Mouse (Mus musculus) ES-Bruce4 (cell line): ENCODE data around the gene Aqr. TPM values are rescaled to one million over a fixed set of nuclear protein-coding genes. Genes with fewer than 3 reads are reported as not detected.

ENCODE experiments used
- H3K27ac ChIP-seq: 2 replicates; pipeline ENCODE4 v1.5.1; 2012; ENCODE audit warnings: low read length, inconsistent platforms; ENCODE audit not compliant: insufficient read depth
- H3K27me3 ChIP-seq: 2 replicates; pipeline ENCODE4 v1.6.1; 2012; ENCODE audit warnings: mild to moderate bottlenecking, low read length, inconsistent platforms; ENCODE audit not compliant: control insufficient read depth, poor library complexity, insufficient read depth, severe bottlenecking
- H3K36me3 ChIP-seq: 2 replicates; pipeline ENCODE4 v1.6.1; 2012; ENCODE audit warnings: inconsistent platforms, mild to moderate bottlenecking, low read length, moderate library complexity; ENCODE audit not compliant: control insufficient read depth, poor library complexity, insufficient read depth, severe bottlenecking
- H3K4me1 ChIP-seq: one replicate; pipeline ENCODE4 v1.8.1; 2011; ENCODE audit warnings: low read length; ENCODE audit not compliant: control insufficient read depth, insufficient read depth
- H3K4me3 ChIP-seq: 2 replicates; pipeline ENCODE4 v1.5.1; 2011; ENCODE audit warnings: low read depth, mild to moderate bottlenecking, low read length
- H3K9ac ChIP-seq: 2 replicates; pipeline ENCODE4 v1.6.1; 2012; ENCODE audit warnings: low read depth, mild to moderate bottlenecking, inconsistent platforms; ENCODE audit not compliant: poor library complexity, severe bottlenecking
- H3K9me3 ChIP-seq: replicated peaks from 2 replicates; pipeline ENCODE4 v1.6.1; 2012; ENCODE audit warnings: mild to moderate bottlenecking, low read length, inconsistent platforms; ENCODE audit not compliant: control insufficient read depth, poor library complexity, insufficient read depth, severe bottlenecking
- CTCF ChIP-seq: IDR thresholded peaks from one replicate; pipeline ENCODE4 v1.8.1; 2011; ENCODE audit warnings: low read depth, low read length
- EP300 ChIP-seq: IDR thresholded peaks from 2 replicates; pipeline ENCODE4 v1.6.1; 2011; ENCODE audit warnings: low read depth, low read length; ENCODE audit not compliant: insufficient read depth
- POLR2A ChIP-seq: IDR thresholded peaks from one replicate; pipeline ENCODE4 v1.8.1; 2011; ENCODE audit warnings: low read length; ENCODE audit not compliant: insufficient read depth
- polyA plus RNA-seq: library from polyadenylated mRNA; stranded (reverse); fragments of >200 nt; gene quantifications from 2 replicates; pipeline ENCODE4 v1.2.4, GENCODE M21; 2011; ENCODE audit warnings: low read depth; ENCODE audit not compliant: missing spikeins, insufficient read depth, insufficient read length

Gene Aqr
- polyA plus RNA-seq, 1 experiment, result 108 TPM

- Histone ChIP-seq H3K9ac (no peak overlapping the region), H3K36me3 (peaks cover 30% of the 10 kb centered on the region)
Observed at GRCm38 (mm10) chr2:114099109-114099508, 87.7 kb downstream of the Aqr start.

GRCm38 (mm10) chr2:114097627-114098026, 89.2 kb downstream of the Aqr start:
- H3K27ac ChIP-seq, result no peak overlapping the region
- no peaks in the 10 kb centered on the region for H3K27me3 ChIP-seq
- peaks cover 21% of the 10 kb centered on the region for H3K36me3 ChIP-seq
- no peak overlapping the region for H3K9ac ChIP-seq
- no peaks in the 10 kb centered on the region for H3K9me3 ChIP-seq
- TF ChIP-seq POLR2A, result no peak
- TF ChIP-seq EP300, result no peak
- no peak for TF ChIP-seq CTCF
- H3K4me1 ChIP-seq, result no peaks in the 10 kb centered on the region
- no peak overlapping the region for H3K4me3 ChIP-seq

More at GRCm38 (mm10) chr2:114099109-114099508, 87.7 kb downstream of the Aqr start:
- TF ChIP-seq POLR2A, result no peak
- no peak for TF ChIP-seq EP300
- TF ChIP-seq CTCF, result no peak
- Histone ChIP-seq H3K9me3 (no peaks in the 10 kb centered on the region), H3K4me3 (no peak overlapping the region), H3K27ac (no peak overlapping the region), H3K27me3 (no peaks in the 10 kb centered on the region), H3K4me1 (no peaks in the 10 kb centered on the region)

GRCm38 (mm10) chr2:114096570-114096969, 90.3 kb downstream of the Aqr start:
- Histone ChIP-seq H3K27me3 (no peaks in the 10 kb centered on the region), H3K4me3 (no peak overlapping the region), H3K36me3 (peaks cover 12% of the 10 kb centered on the region), H3K27ac (no peak overlapping the region), H3K9me3 (no peaks in the 10 kb centered on the region), H3K4me1 (no peaks in the 10 kb centered on the region), H3K9ac (no peak overlapping the region)
- TF ChIP-seq CTCF (no peak), EP300 (no peak), POLR2A (no peak)

DNA sequence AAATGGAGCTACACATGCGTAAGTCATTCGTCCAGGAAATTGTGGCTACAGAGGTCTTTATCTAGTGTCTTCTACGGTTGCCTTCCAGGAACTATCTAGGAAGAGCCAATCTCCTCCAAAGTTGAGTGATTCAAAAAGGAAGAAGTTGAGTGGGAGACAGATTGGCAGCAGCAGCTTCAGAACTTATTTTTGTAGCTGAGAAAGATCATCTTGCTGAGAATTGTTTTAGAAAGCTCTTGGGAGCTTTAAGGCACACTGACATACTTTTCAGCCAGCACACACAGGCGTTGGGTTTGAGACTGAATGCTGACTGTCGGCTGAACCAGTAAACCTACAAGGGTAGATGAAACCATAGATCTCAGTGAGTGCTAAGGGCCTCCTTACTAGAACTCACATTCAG, 91.5 kb downstream of the Aqr start:
- Histone ChIP-seq H3K36me3 (peaks cover 4% of the 10 kb centered on the region), H3K9ac (no peak overlapping the region), H3K27ac (no peak overlapping the region), H3K27me3 (no peaks in the 10 kb centered on the region), H3K4me3 (no peak overlapping the region), H3K4me1 (no peaks in the 10 kb centered on the region), H3K9me3 (no peaks in the 10 kb centered on the region)
- TF ChIP-seq POLR2A (no peak), EP300 (no peak), CTCF (no peak)

DNA sequence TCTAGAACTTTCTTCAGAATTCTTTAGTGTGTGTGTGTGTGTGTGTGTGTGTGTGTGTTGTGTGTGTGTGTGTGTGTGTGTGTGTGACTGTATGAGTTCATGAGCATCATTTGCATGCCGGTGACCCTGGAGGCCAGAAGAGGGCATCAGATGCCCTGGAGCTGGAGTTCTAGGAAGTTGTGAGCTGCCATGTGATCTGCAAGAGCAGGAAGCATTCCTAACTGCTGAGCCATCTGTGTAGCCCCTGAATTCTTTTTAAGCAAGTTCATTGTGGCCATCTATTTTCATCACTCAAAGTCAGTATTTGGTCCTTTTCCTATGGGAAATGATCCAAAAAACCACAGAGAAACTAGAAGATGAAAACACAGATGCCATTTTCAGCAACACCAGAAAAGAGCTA, 92.1 kb downstream of the Aqr start:
- H3K9me3 ChIP-seq, result no peaks in the 10 kb centered on the region

DNA sequence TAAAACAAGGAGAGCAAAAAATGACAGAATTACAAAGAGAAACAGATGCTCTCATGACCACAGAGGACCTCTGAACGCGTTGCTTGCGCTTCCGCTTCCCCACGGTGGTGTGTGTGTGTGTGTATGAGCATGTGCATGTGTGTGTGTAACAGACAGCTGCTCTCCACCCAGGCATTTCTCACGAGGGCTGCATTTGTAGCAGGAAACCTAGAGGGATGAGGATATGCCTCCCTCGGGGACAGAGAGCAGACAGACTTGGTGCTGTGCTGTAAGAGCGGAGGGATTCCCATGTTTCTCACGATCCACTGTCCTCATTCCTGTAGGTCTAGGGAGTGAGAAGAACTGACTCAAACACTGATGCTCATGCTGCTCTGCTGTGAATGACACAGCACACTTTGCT, 93.2 kb downstream of the Aqr start:
- H3K36me3 ChIP-seq, result peaks cover 2% of the 10 kb centered on the region; the same call in 1 of the 2 replicates
- no peaks in the 10 kb centered on the region for H3K4me1 ChIP-seq
- no peak overlapping the region for H3K4me3 ChIP-seq
- no peaks in the 10 kb centered on the region for H3K9me3 ChIP-seq
- TF ChIP-seq EP300, result no peak
- no peak for TF ChIP-seq POLR2A
- no peak for TF ChIP-seq CTCF
- no peak overlapping the region for H3K27ac ChIP-seq
- no peak overlapping the region for H3K9ac ChIP-seq
- H3K27me3 ChIP-seq, result no peaks in the 10 kb centered on the region

More for the DNA sequence above, 92.1 kb downstream of the Aqr start:
- Histone ChIP-seq H3K27me3 (no peaks in the 10 kb centered on the region), H3K4me1 (no peaks in the 10 kb centered on the region), H3K9ac (no peak overlapping the region), H3K36me3 (peaks cover 2% of the 10 kb centered on the region), H3K27ac (no peak overlapping the region), H3K4me3 (no peak overlapping the region)
- TF ChIP-seq EP300 (no peak), POLR2A (no peak), CTCF (no peak)

DNA sequence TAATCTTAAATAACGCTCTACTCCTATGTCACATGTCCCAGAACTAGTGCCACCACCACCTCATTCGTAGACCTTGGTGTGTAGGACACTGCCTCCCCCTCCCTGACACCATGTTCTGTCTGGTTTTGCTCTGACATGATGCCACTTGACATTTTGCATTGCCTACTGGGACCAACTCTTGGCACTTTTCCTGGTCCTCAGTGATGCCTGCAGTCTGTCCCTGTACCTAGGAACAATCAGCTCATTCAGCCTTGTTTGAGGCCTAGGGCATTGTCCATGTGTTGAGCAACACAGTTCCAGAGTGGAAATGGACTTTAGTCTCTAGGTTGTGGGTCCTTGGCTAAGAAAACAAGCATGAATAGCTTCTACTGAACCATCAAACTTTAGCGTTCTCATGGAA, 97.0 kb downstream of the Aqr start:
- Histone ChIP-seq H3K9ac (no peak overlapping the region), H3K27ac (no peak overlapping the region), H3K27me3 (no peaks in the 10 kb centered on the region), H3K4me1 (no peaks in the 10 kb centered on the region), H3K9me3 (no peaks in the 10 kb centered on the region), H3K4me3 (no peak overlapping the region), H3K36me3 (no peaks in the 10 kb centered on the region)
- TF ChIP-seq EP300, result no peak
- no peak for TF ChIP-seq POLR2A
- TF ChIP-seq CTCF, result no peak
